In the genomic region with DNA sequence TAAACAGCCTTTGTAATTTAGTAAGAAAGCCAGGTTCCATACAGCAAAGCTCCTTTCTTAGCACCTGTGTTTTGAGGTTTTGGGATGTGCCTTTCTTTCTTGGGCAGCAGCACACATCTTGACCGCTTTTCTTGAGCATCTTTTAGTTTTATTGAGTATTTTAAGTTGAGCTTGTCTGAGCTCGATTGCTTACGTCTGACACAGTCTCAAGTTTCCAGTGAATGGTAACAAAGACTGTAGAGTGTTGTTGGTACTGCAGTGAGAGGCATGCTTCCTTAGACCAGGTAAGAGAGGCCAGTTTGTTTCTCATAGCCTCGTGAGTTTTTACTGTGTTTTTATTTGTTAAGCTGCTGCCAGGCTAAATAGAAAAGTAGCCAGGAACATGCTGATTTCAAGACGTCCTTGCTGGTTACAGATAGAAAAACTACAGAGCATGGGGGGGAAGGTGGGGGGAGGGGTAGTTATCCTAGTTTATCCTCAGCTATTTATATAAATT, we compare ENCODE assay signal across 8 mouse cellular contexts.
A peak's percentile ranks its signal among the peaks of the same experiment; 100 is the strongest.
DNase-seq lines count a peak whose midpoint lies in the region; ATAC-seq and TF ChIP-seq lines count a peak whose summit lies in the region.

No protein-coding gene starts in this region.

- no peak for TF ChIP-seq CTCF in E14TG2a.4 (conservative IDR thresholded peaks at IDR 0.05; ENCODE audit: low read length)

- H3K9ac ChIP-seq in embryonic facial prominence, embryonic 11.5 days (replicated peaks; ENCODE audit: low read length), result peak overlapping the region; percentile 54
- H3K9ac ChIP-seq in midbrain, embryonic 13.5 days (replicated peaks), result peak overlapping the region; percentile 63

- no peaks in the 10 kb centered on the region for H3K36me3 ChIP-seq in E14TG2a.4 (ENCODE audit: insufficient read depth, low read length)
- no peaks in the 10 kb centered on the region for H3K36me3 ChIP-seq in embryonic facial prominence, embryonic 11.5 days (replicated peaks; ENCODE audit: control insufficient read depth, insufficient read depth, low read depth, low read length)
- no peaks in the 10 kb centered on the region for H3K36me3 ChIP-seq in limb, embryonic 10.5 days
- no peaks in the 10 kb centered on the region for H3K36me3 ChIP-seq in midbrain, embryonic 13.5 days

- peak overlapping the region; percentile 70 for H3K4me3 ChIP-seq in E14TG2a.4 (replicated peaks; ENCODE audit: low read length)
- H3K4me3 ChIP-seq in embryonic facial prominence, embryonic 11.5 days (ENCODE audit: low read depth, low read length), result peak overlapping the region; percentile 54
- peak overlapping the region; percentile 56 for H3K4me3 ChIP-seq in limb, embryonic 10.5 days
- peak overlapping the region; percentile 56 for H3K4me3 ChIP-seq in midbrain, embryonic 13.5 days (replicated peaks)

- intact Hi-C loops in heart, postnatal 10 days (cut with DNase I), result no loop called here

- no peaks in the 10 kb centered on the region for H3K9me3 ChIP-seq in E14TG2a.4 (ENCODE audit: low read length)
- H3K9me3 ChIP-seq in embryonic facial prominence, embryonic 11.5 days (replicated peaks; ENCODE audit: control insufficient read depth, low read length), result no peaks in the 10 kb centered on the region
- no peaks in the 10 kb centered on the region for H3K9me3 ChIP-seq in limb, embryonic 10.5 days (replicated peaks)
- no peaks in the 10 kb centered on the region for H3K9me3 ChIP-seq in midbrain, embryonic 13.5 days

- WGBS in embryonic facial prominence, embryonic 11.5 days, result 0% methylated on average over 5 of the region's 5 CpGs
- WGBS in limb, embryonic 10.5 days, result 3% methylated on average over 5 of the region's 5 CpGs
- 2% methylated on average over 5 of the region's 5 CpGs for WGBS in midbrain, embryonic 13.5 days

- peaks cover 40% of the 10 kb centered on the region for H3K4me1 ChIP-seq in E14TG2a.4 (replicated peaks; ENCODE audit: low read depth, low read length)
- H3K4me1 ChIP-seq in embryonic facial prominence, embryonic 11.5 days (ENCODE audit: control insufficient read depth, insufficient read depth, low read length), result no peaks in the 10 kb centered on the region
- H3K4me1 ChIP-seq in limb, embryonic 10.5 days, result peaks cover 12% of the 10 kb centered on the region
- peaks cover 22% of the 10 kb centered on the region for H3K4me1 ChIP-seq in midbrain, embryonic 13.5 days (replicated peaks)

- ATAC-seq in frontal cortex, adult (ENCODE audit: low TSS enrichment), result peak; percentile 73
- ATAC-seq in embryonic facial prominence, embryonic 11.5 days (replicated peaks; ENCODE audit: insufficient number of reproducible peaks, low FRiP score, low TSS enrichment, low read depth), result peak; percentile 76; the same call in 1 of the 2 replicates
- ATAC-seq in midbrain, embryonic 13.5 days, result peak; percentile 77

- peak overlapping the region; percentile 25 for H3K4me2 ChIP-seq in embryonic facial prominence, embryonic 11.5 days (ENCODE audit: low read depth, low read length)
- peak overlapping the region; percentile 56 for H3K4me2 ChIP-seq in midbrain, embryonic 13.5 days (replicated peaks)

- H3K27me3 ChIP-seq in E14TG2a.4 (ENCODE audit: insufficient read depth, low read length), result no peaks in the 10 kb centered on the region
- H3K27me3 ChIP-seq in embryonic facial prominence, embryonic 11.5 days (ENCODE audit: control insufficient read depth, insufficient read depth, low read length), result no peaks in the 10 kb centered on the region
- no peaks in the 10 kb centered on the region for H3K27me3 ChIP-seq in limb, embryonic 10.5 days (ENCODE audit: low read depth, poor library complexity, severe bottlenecking)
- no peaks in the 10 kb centered on the region for H3K27me3 ChIP-seq in midbrain, embryonic 13.5 days

- no peak overlapping the region for H3K27ac ChIP-seq in embryonic facial prominence, embryonic 11.5 days (replicated peaks; ENCODE audit: low read depth, low read length)
- H3K27ac ChIP-seq in limb, embryonic 10.5 days, result peak overlapping the region; percentile 79
- H3K27ac ChIP-seq in midbrain, embryonic 13.5 days, result peak overlapping the region; percentile 53

- DNase-seq in frontal cortex, postnatal 14 days (ENCODE audit: low spot score in 2 of 2), result no peak
- peak; percentile 86 for DNase-seq in embryonic facial prominence, embryonic 11.5 days (ENCODE audit: low spot score)
- peak; percentile 45 to 57 for DNase-seq in heart, postnatal 10 days
- DNase-seq in limb, embryonic 10.5 days (ENCODE audit: low spot score), result peak; percentile 63
- no peak for DNase-seq in adipocyte (ENCODE audit: low spot score)

Comparison
In these comparisons a context has a peak if more than half of its experiments do, and no peak if none do; other contexts are left out.
1. DNase-seq: peak in embryonic facial prominence, embryonic 11.5 days (single experiment), heart, postnatal 10 days (2 of 2) and limb, embryonic 10.5 days (single experiment); none in frontal cortex, postnatal 14 days (0 of 2) and adipocyte (single experiment).
2. Peak in every context shown above with its lines, with median percentiles within 50 percentile points of each other: ATAC-seq and H3K4me3 ChIP-seq.